Mouse (Mus musculus) embryonic stem cell, embryonic (primary cell): ENCODE results near the gene Lbx2.

Experiments used
- CTCF ChIA-PET, 4 experiments: fragments of 300-600 bp in 2 of 4; fragments of 350-600 bp in 2 of 4; sonication (Branson Sonifier 250); formaldehyde crosslinking; loops; one replicate each; lab custom pipeline; 2022; ENCODE audit warnings: inconsistent platforms in 2 of 4; lab: Charles Lee
- POLR2A ChIA-PET, 4 experiments: fragments of 300-600 bp in 2 of 4; fragments of 350-600 bp in 2 of 4; sonication (Branson Sonifier 250); formaldehyde crosslinking; loops; one replicate each; lab custom pipeline; 2022; ENCODE audit warnings: antibody characterized with exemption in 4 of 4, inconsistent platforms in 1 of 4; lab: Charles Lee

The Lbx2 gene

GRCm38 (mm10) chr6:83125331-83125730 is 39.2 kb downstream of the Lbx2 start, which contains the start of gene Ino80b:
Gene Ino80b (minus strand): TSS chr6:83125431.
- ChIA-PET POLR2A (interaction anchor here (0.6 to 8.8 kb wide), 29 partner anchors 9 to 579 kb away, joined by 3 to 75 read pairs (median 4); partner anchors contain the start of genes Rtkn (in 3 of the 4), Ccdc142 (in 1 of the 4), Gm42688 (in 1 of the 4) and Mob1a (in 1 of the 4)), CTCF (interaction anchor here (0.6 to 2.4 kb wide), 8 partner anchors 10 to 670 kb away, joined by 3 to 8 read pairs (median 4); partner anchors contain the start of genes Ccdc142 (in 1 of the 4), Gm42688 (in 1 of the 4) and Rtkn (in 1 of the 4))

- POLR2A ChIA-PET = interaction anchor here in 2 of 4 experiments (0.8 to 2.2 kb wide), 9 partner anchors 9 to 413 kb away, joined by 3 to 13 read pairs (median 3); partner anchors contain the start of genes Dctn1 (in 1 of the 2) and Rtkn (in 1 of the 2)
- CTCF ChIA-PET = interaction anchor here (0.6 to 2.4 kb wide), 21 partner anchors 8 to 441 kb away, joined by 3 to 8 read pairs (median 4); partner anchors contain the start of genes 1700003E16Rik (in 2 of the 4), Dctn1 (in 2 of the 4), Wdr54 (in 2 of the 4) and Rtkn (in 1 of the 4)
Measured at GRCm38 (mm10) chr6:83127419-83127818, 41.3 kb downstream of the Lbx2 start.

- POLR2A ChIA-PET = interaction anchor here in 2 of 4 experiments (0.6 to 8.4 kb wide), 7 partner anchors 10 to 94 kb away, joined by 3 to 75 read pairs (median 3); partner anchors contain the start of gene Wbp1 (in 2 of the 2)
- CTCF ChIA-PET = interaction anchor here in 1 of 4 experiments (1.2 kb wide), 1 partner anchor 10 kb away, joined by 14 read pairs; no protein-coding TSS in a partner anchor
Measured at GRCm38 (mm10) chr6:83131469-83132034, 45.4 kb downstream of the Lbx2 start.

- ChIA-PET POLR2A (interaction anchor here in 3 of 4 experiments (0.6 to 8.4 kb wide), 16 partner anchors 10 to 185 kb away, joined by 3 to 75 read pairs (median 3); partner anchors contain the start of genes Wbp1 (in 2 of the 3), 1700003E16Rik (in 1 of the 3), Ccdc142 (in 1 of the 3) and Gm42688 (in 1 of the 3)), CTCF (interaction anchor here (0.6 to 1.2 kb wide), 9 partner anchors 9 to 467 kb away, joined by 3 to 14 read pairs (median 5); partner anchors contain the start of genes Mob1a (in 1 of the 4), Mthfd2 (in 1 of the 4) and Wbp1 (in 1 of the 4))
Measured at GRCm38 (mm10) chr6:83132176-83132919, 46.2 kb downstream of the Lbx2 start.

- POLR2A ChIA-PET = interaction anchor here in 2 of 4 experiments (0.5 to 8.4 kb wide), 7 partner anchors 8 to 183 kb away, joined by 3 to 75 read pairs (median 4); partner anchors contain the start of gene Wbp1 (in 2 of the 2)
- CTCF ChIA-PET = interaction anchor here in 1 of 4 experiments (1.0 kb wide), 1 partner anchor 25 kb away, joined by 7 read pairs; no protein-coding TSS in a partner anchor
Measured at GRCm38 (mm10) chr6:83134226-83134625, 48.1 kb downstream of the Lbx2 start.

- CTCF ChIA-PET = interaction anchor here in 3 of 4 experiments (0.5 to 1.4 kb wide), 11 partner anchors 9 to 144 kb away, joined by 3 to 8 read pairs (median 4); partner anchors contain the start of genes Ccdc142 (in 1 of the 3), Gm42688 (in 1 of the 3) and Ino80b (in 1 of the 3)
Measured at GRCm38 (mm10) chr6:83134951-83135513, 48.9 kb downstream of the Lbx2 start, which contains the start of gene Rtkn. Gene Rtkn (plus strand): TSS chr6:83135463.

GRCm38 (mm10) chr6:83135571-83136161 is 49.5 kb downstream of the Lbx2 start:
- CTCF ChIA-PET = interaction anchor here in 3 of 4 experiments (0.5 to 1.4 kb wide), 10 partner anchors 9 to 143 kb away, joined by 3 to 8 read pairs (median 4); partner anchors contain the start of genes Ccdc142 (in 1 of the 3), Gm42688 (in 1 of the 3) and Ino80b (in 1 of the 3)

More at GRCm38 (mm10) chr6:83134951-83135513, 48.9 kb downstream of the Lbx2 start, which contains the start of gene Rtkn:
- POLR2A ChIA-PET = interaction anchor here (0.5 to 8.4 kb wide), 28 partner anchors 9 to 182 kb away, joined by 3 to 75 read pairs (median 4); partner anchors contain the start of genes Wbp1 (in 4 of the 4), Ccdc142 (in 1 of the 4), Dok1 (in 1 of the 4) and Gm42688 (in 1 of the 4)

GRCm38 (mm10) chr6:83136291-83136880 is 50.2 kb downstream of the Lbx2 start:
- POLR2A ChIA-PET = interaction anchor here (0.6 to 8.4 kb wide), 20 partner anchors 9 to 190 kb away, joined by 3 to 75 read pairs (median 4); partner anchors contain the start of genes Wbp1 (in 3 of the 4), Ccdc142 (in 1 of the 4), Dctn1 (in 1 of the 4) and Gm42688 (in 1 of the 4)

More at GRCm38 (mm10) chr6:83135571-83136161, 49.5 kb downstream of the Lbx2 start:
- POLR2A ChIA-PET = interaction anchor here (0.6 to 8.4 kb wide), 29 partner anchors 9 to 144 kb away, joined by 3 to 75 read pairs (median 3); partner anchors contain the start of genes Wbp1 (in 4 of the 4), Ccdc142 (in 1 of the 4), Dok1 (in 1 of the 4) and Gm42688 (in 1 of the 4)

GRCm38 (mm10) chr6:83136881-83137575 is 50.9 kb downstream of the Lbx2 start:
- ChIA-PET POLR2A (interaction anchor here (0.6 to 8.4 kb wide), 20 partner anchors 9 to 189 kb away, joined by 3 to 75 read pairs (median 3); partner anchors contain the start of genes Wbp1 (in 3 of the 4), 1700003E16Rik (in 1 of the 4), Ccdc142 (in 1 of the 4) and Dctn1 (in 1 of the 4)), CTCF (interaction anchor here (0.5 to 2.1 kb wide), 11 partner anchors 10 to 201 kb away, joined by 3 to 8 read pairs (median 3); partner anchors contain the start of genes 1700003E16Rik (in 1 of the 4), Ccdc142 (in 1 of the 4), Gm42688 (in 1 of the 4) and Wdr54 (in 1 of the 4))

More at GRCm38 (mm10) chr6:83136291-83136880, 50.2 kb downstream of the Lbx2 start:
- CTCF ChIA-PET = interaction anchor here in 1 of 4 experiments (1.2 to 2.1 kb wide), 4 partner anchors 10 to 140 kb away, joined by 3 to 8 read pairs (median 6); no protein-coding TSS in a partner anchor

- CTCF ChIA-PET = interaction anchor here (0.5 to 2.1 kb wide), 11 partner anchors 10 to 202 kb away, joined by 3 to 8 read pairs (median 3); partner anchors contain the start of genes 1700003E16Rik (in 1 of the 4), Ccdc142 (in 1 of the 4), Gm42688 (in 1 of the 4) and Wdr54 (in 1 of the 4)
- POLR2A ChIA-PET = interaction anchor here (0.6 to 8.4 kb wide), 17 partner anchors 8 to 189 kb away, joined by 3 to 75 read pairs (median 3); partner anchors contain the start of genes Wbp1 (in 2 of the 4), 1700003E16Rik (in 1 of the 4), Ccdc142 (in 1 of the 4) and Dctn1 (in 1 of the 4)
Measured at GRCm38 (mm10) chr6:83137576-83137950, 51.4 kb downstream of the Lbx2 start.
